Mouse (Mus musculus): ENCODE measurements around the gene Leng1. TPM values are rescaled to one million over a fixed set of nuclear protein-coding genes. Genes with fewer than 3 reads are reported as not detected.

Leng1 gene
- polyA plus RNA-seq, 1 experiment = 10.4 TPM

GRCm38 (mm10) chr7:3675228-3675548 lies 9.5 kb upstream of the Leng1 start:
- TF ChIP-seq FOSL1 (IDR thresholded peaks at IDR 0.05; ENCODE audit: insufficient read depth, low read length, poor library complexity, severe bottlenecking) = no peak
- no peak for TF ChIP-seq MYOG (IDR thresholded peaks at IDR 0.05; ENCODE audit: control insufficient read depth, extremely low read depth, insufficient read length)
- no peak for TF ChIP-seq CEBPB (IDR thresholded peaks at IDR 0.05; ENCODE audit: low read depth)
- no peak for TF ChIP-seq USF1 (IDR thresholded peaks at IDR 0.05; ENCODE audit: low read depth)
- no peak for TF ChIP-seq CTCF (IDR thresholded peaks at IDR 0.05; ENCODE audit: control insufficient read depth, insufficient read depth, insufficient read length)
- no peak for TF ChIP-seq MYOD1 (IDR thresholded peaks at IDR 0.05; ENCODE audit: control insufficient read depth, insufficient read length, low read depth)
- Histone ChIP-seq H3ac (ENCODE audit: control insufficient read depth, insufficient read length, low read depth) (no peak overlapping the region), H3K4me3 (ENCODE audit: insufficient read depth, poor library complexity, severe bottlenecking) (no peak overlapping the region), H3K79me3 (ENCODE audit: low read depth) (no peaks in the 10 kb centered on the region), H3K36me3 (ENCODE audit: control insufficient read depth, insufficient read depth) (no peaks in the 10 kb centered on the region), H3K27me3 (ENCODE audit: control insufficient read depth, insufficient read depth, insufficient read length) (no peaks in the 10 kb centered on the region), H3K79me2 (ENCODE audit: control insufficient read depth, insufficient read depth) (no peaks in the 10 kb centered on the region)

- Histone ChIP-seq H3K4me3 (ENCODE audit: insufficient read depth, poor library complexity, severe bottlenecking) (no peak overlapping the region), H3ac (ENCODE audit: control insufficient read depth, insufficient read length, low read depth) (no peak overlapping the region), H3K79me2 (ENCODE audit: control insufficient read depth, insufficient read depth) (no peaks in the 10 kb centered on the region), H3K27me3 (ENCODE audit: control insufficient read depth, insufficient read depth, insufficient read length) (no peaks in the 10 kb centered on the region), H3K36me3 (ENCODE audit: control insufficient read depth, insufficient read depth) (no peaks in the 10 kb centered on the region), H3K79me3 (ENCODE audit: low read depth) (no peaks in the 10 kb centered on the region)
- TF ChIP-seq MYOD1 (IDR thresholded peaks at IDR 0.05; ENCODE audit: control insufficient read depth, insufficient read length, low read depth) = no peak
- peak; percentile 86 for TF ChIP-seq CTCF (IDR thresholded peaks at IDR 0.05; ENCODE audit: control insufficient read depth, insufficient read depth, insufficient read length)
Observed at GRCm38 (mm10) chr7:3674507-3675227, 9.0 kb upstream of the Leng1 start.

GRCm38 (mm10) chr7:3666921-3667391 lies 1.3 kb upstream of the Leng1 start:
- Histone ChIP-seq H3K79me2 (ENCODE audit: control insufficient read depth, insufficient read depth) (peaks cover 18% of the 10 kb centered on the region), H3K79me3 (ENCODE audit: low read depth) (peaks cover 8% of the 10 kb centered on the region), H3ac (ENCODE audit: control insufficient read depth, insufficient read length, low read depth) (peak overlapping the region; percentile 6), H3K4me3 (ENCODE audit: insufficient read depth, poor library complexity, severe bottlenecking) (no peak overlapping the region), H3K36me3 (ENCODE audit: control insufficient read depth, insufficient read depth) (no peaks in the 10 kb centered on the region), H3K27me3 (ENCODE audit: control insufficient read depth, insufficient read depth, insufficient read length) (no peaks in the 10 kb centered on the region)
- no peak for TF ChIP-seq CEBPB (IDR thresholded peaks at IDR 0.05; ENCODE audit: low read depth)
- no peak for TF ChIP-seq CTCF (IDR thresholded peaks at IDR 0.05; ENCODE audit: control insufficient read depth, insufficient read depth, insufficient read length)
- TF ChIP-seq MYOG (IDR thresholded peaks at IDR 0.05; ENCODE audit: control insufficient read depth, extremely low read depth, insufficient read length) = no peak
- TF ChIP-seq USF1 (IDR thresholded peaks at IDR 0.05; ENCODE audit: low read depth) = no peak
- TF ChIP-seq MAX (IDR thresholded peaks at IDR 0.05) = no peak
- TF ChIP-seq MYOD1 (IDR thresholded peaks at IDR 0.05; ENCODE audit: control insufficient read depth, insufficient read length, low read depth) = no peak
- TF ChIP-seq FOSL1 (IDR thresholded peaks at IDR 0.05; ENCODE audit: insufficient read depth, low read length, poor library complexity, severe bottlenecking) = no peak

- H3K79me3 ChIP-seq (ENCODE audit: low read depth) = peaks cover 8% of the 10 kb centered on the region
- peaks cover 18% of the 10 kb centered on the region for H3K36me3 ChIP-seq (ENCODE audit: control insufficient read depth, insufficient read depth)
- H3ac ChIP-seq (ENCODE audit: control insufficient read depth, insufficient read length, low read depth) = peak overlapping the region; percentile 99
- TF ChIP-seq MYOD1 (IDR thresholded peaks at IDR 0.05; ENCODE audit: control insufficient read depth, insufficient read length, low read depth) (no peak), MYOG (IDR thresholded peaks at IDR 0.05; ENCODE audit: control insufficient read depth, extremely low read depth, insufficient read length) (no peak), FOSL1 (IDR thresholded peaks at IDR 0.05; ENCODE audit: insufficient read depth, low read length, poor library complexity, severe bottlenecking) (no peak), CTCF (IDR thresholded peaks at IDR 0.05; ENCODE audit: control insufficient read depth, insufficient read depth, insufficient read length) (no peak), USF1 (IDR thresholded peaks at IDR 0.05; ENCODE audit: low read depth) (no peak)
- no peaks in the 10 kb centered on the region for H3K27me3 ChIP-seq (ENCODE audit: control insufficient read depth, insufficient read depth, insufficient read length)
- H3K4me3 ChIP-seq (ENCODE audit: insufficient read depth, poor library complexity, severe bottlenecking) = peak overlapping the region; percentile 48
- H3K79me2 ChIP-seq (ENCODE audit: control insufficient read depth, insufficient read depth) = peaks cover 18% of the 10 kb centered on the region
Observed at GRCm38 (mm10) chr7:3664524-3665214, 971 bp downstream of the Leng1 start.

- Histone ChIP-seq H3ac (ENCODE audit: control insufficient read depth, insufficient read length, low read depth) (no peak overlapping the region), H3K36me3 (ENCODE audit: control insufficient read depth, insufficient read depth) (peaks cover 62% of the 10 kb centered on the region), H3K27me3 (ENCODE audit: control insufficient read depth, insufficient read depth, insufficient read length) (no peaks in the 10 kb centered on the region), H3K79me3 (ENCODE audit: low read depth) (peaks cover under 1% of the 10 kb centered on the region), H3K79me2 (ENCODE audit: control insufficient read depth, insufficient read depth) (peaks cover 2% of the 10 kb centered on the region), H3K4me3 (ENCODE audit: insufficient read depth, poor library complexity, severe bottlenecking) (no peak overlapping the region)
- no peak for TF ChIP-seq USF1 (IDR thresholded peaks at IDR 0.05; ENCODE audit: low read depth)
- TF ChIP-seq CTCF (IDR thresholded peaks at IDR 0.05; ENCODE audit: control insufficient read depth, insufficient read depth, insufficient read length) = no peak
- TF ChIP-seq MYOG (IDR thresholded peaks at IDR 0.05; ENCODE audit: control insufficient read depth, extremely low read depth, insufficient read length) = no peak
- TF ChIP-seq CEBPB (IDR thresholded peaks at IDR 0.05; ENCODE audit: low read depth) = no peak
- TF ChIP-seq FOSL1 (IDR thresholded peaks at IDR 0.05; ENCODE audit: insufficient read depth, low read length, poor library complexity, severe bottlenecking) = no peak
- TF ChIP-seq MYOD1 (IDR thresholded peaks at IDR 0.05; ENCODE audit: control insufficient read depth, insufficient read length, low read depth) = no peak
- no peak for TF ChIP-seq MAX (IDR thresholded peaks at IDR 0.05)
Observed at GRCm38 (mm10) chr7:3658578-3658977, 7.1 kb downstream of the Leng1 start.

All from C2C12 (cell line).